Mouse (Mus musculus): ENCODE data around the gene Gm9945.

Gm9945 gene

GRCm38 (mm10) chr11:53463551-53464424 is 16.2 kb upstream of the Gm9945 start:
- peak in 1 of 2 experiments; percentile 51 for DNase-seq

DNA sequence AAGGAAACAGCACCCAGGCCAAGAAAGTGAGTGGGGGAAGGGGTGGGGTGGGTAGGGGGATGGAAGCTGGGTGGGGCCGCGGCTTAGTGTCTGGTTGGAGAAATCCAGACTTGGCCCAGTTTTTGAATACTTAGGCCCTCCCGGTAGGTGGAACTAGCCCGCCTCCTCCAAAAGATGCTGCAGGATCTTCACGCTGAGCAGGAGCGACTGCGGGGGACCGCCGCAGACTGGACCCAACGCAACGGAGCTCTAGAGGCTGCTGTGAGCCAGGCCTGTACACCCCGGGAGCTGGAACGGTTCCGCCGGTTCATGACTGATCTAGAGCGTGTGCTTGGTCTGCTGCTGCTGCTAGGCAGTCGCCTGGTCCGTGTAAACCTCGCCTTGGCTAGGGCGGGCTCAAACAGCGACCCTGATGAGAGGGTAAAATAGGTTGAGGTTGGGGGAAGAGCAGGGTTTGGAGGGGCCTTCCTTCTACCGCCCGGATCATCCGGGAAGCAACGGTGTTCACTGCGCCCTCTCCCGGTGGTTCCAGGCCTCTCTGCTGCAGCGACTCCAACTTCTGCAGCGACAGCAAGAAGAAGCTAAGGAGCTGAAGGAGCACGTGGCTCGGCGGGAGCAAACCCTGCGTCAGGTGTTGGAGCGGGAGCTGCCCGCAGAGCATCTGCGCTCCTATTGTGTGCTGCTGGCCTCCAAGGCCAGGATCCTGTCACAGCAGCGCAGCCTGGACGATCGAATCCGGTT is 13.6 kb upstream of the Gm9945 start:
- peak; percentile 84 to 85 for DNase-seq

GRCm38 (mm10) chr11:53469294-53469967 is 10.5 kb upstream of the Gm9945 start:
- no peak for DNase-seq

- DNase-seq = peak; percentile 89 to 96
These were observed 9.8 kb upstream of the Gm9945 start, which contains the start of gene Gm9837 for GRCm38 (mm10) chr11:53469968-53470695. Gene Gm9837 (minus strand): TSS chr11:53470479.

DNA sequence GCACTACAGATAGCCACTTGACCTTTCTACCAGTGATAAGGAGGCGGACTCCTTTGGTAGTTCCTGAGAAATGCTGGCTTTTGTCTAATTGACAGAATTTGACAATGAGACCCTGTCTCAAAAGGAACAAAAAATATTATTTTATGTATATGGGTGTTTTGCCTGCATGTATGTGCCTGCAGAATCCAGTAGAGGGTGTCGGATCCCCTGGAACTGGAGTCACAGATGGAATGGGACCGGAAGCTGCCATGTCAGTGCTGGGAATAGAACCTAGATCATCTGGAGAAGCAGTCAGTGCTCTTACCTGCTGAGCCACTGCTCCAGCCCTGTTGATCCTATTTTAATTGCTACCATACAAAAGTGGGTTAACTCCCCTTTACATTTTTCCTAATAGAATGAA is 7.3 kb upstream of the Gm9945 start:
- DNase-seq = no peak

DNA sequence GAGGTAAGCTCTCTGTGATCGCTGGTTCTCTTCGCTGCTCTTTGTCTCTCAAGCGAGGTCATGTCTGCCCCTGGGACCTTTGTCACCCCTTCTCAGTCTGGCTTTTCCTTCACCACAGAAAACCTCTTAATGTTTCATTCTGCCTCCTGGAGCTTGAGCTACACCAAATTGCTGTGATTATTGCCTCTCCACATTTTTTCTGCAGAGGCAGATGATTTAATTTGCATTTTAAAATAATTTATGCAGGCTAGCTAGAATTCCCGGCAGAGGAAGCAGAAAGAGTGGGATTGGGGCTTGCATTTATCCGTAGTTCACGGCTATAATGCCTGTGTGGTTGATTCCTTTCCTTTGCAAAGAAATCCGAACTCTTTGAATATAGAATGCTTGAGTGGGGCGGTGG is 4.3 kb upstream of the Gm9945 start:
- DNase-seq = no peak

DNA sequence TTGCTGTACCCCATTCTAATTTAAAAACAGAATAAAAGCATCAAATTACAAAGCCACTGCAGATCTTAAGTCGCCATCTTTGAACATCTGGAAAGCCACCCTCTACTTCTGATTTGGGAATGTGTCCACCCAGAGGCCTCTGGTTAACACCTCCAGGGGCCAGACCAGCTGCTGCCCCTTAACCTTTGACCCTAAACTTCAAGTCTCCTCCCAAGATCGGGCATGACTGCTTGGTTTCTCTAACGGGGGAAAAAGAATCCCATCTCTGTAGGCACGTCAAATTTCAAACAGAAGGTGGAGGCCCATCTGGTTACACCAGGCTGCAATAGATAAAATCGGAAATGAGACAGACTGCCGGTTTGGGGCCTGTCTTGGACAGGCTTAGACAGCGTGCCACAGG is 2.1 kb upstream of the Gm9945 start:
- DNase-seq = no peak

GRCm38 (mm10) chr11:53478383-53479170 is 1.4 kb upstream of the Gm9945 start:
- no peak for DNase-seq

DNA sequence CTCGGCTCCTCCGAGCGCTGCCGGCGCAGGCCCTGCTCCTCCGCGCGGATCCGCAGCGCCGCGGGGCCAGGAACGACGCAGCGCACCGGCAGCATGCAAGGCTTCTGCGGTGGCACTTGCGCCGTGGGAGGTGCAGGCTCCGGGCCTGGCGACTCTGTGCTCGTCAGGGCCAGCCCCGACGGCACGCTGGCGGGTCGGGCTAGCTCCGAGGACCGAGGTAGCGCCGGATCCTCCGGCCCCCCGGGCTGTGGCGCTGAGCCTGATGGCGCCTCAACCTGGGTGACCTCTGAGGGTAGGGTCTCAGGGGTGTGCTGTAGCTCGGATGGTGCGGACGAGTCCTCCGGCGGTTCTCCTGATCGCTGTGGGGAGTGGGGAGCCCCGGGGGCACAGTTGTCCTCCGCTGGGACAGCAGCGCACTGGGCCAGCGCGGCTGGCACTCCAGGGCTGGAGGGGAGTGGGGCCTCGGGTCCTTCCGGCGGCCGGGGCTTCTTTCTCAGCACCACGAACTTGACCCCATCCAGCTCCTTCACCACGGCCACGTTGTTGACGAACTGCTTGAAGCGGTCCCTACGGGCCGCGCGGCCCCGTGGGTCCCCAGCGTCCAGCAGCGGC is 689 bp upstream of the Gm9945 start:
- peak in 1 of 2 experiments; percentile 47 for DNase-seq

GRCm38 (mm10) chr11:53481088-53481730 is 1.2 kb downstream of the Gm9945 start:
- DNase-seq = no peak

GRCm38 (mm10) chr11:53483159-53483891 is 3.4 kb downstream of the Gm9945 start:
- no peak for DNase-seq

- DNase-seq = no peak
These were observed 5.8 kb downstream of the Gm9945 start for GRCm38 (mm10) chr11:53485719-53486118.

DNA sequence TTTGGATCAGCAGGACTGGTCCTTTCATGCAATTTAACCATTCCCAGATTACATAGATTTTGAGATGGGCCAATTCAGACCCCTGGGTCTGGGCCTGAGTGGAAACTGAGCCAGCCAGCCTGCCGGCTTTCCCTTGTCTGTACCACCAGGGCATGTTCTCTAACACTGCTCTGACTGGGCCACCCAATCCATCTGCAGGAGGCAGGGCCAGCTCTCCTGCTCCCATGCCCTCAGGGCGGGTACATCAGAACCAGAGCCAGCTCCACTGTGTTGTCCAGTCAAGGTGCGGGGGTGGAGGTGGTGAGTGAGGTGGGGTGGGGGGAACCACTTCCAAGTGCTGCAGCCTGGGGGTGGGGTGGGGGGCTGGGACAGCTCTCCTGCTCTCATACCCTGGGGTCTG is 6.4 kb downstream of the Gm9945 start:
- DNase-seq = no peak

GRCm38 (mm10) chr11:53486822-53487594 is 7.0 kb downstream of the Gm9945 start:
- peak; percentile 56 to 79 for DNase-seq

- no peak for DNase-seq
These were observed 9.0 kb downstream of the Gm9945 start for GRCm38 (mm10) chr11:53489007-53489406.

GRCm38 (mm10) chr11:53489421-53489820 is 9.5 kb downstream of the Gm9945 start:
- no peak for DNase-seq

- no peak for DNase-seq
These were observed 12.0 kb downstream of the Gm9945 start for GRCm38 (mm10) chr11:53491954-53492401.

DNA sequence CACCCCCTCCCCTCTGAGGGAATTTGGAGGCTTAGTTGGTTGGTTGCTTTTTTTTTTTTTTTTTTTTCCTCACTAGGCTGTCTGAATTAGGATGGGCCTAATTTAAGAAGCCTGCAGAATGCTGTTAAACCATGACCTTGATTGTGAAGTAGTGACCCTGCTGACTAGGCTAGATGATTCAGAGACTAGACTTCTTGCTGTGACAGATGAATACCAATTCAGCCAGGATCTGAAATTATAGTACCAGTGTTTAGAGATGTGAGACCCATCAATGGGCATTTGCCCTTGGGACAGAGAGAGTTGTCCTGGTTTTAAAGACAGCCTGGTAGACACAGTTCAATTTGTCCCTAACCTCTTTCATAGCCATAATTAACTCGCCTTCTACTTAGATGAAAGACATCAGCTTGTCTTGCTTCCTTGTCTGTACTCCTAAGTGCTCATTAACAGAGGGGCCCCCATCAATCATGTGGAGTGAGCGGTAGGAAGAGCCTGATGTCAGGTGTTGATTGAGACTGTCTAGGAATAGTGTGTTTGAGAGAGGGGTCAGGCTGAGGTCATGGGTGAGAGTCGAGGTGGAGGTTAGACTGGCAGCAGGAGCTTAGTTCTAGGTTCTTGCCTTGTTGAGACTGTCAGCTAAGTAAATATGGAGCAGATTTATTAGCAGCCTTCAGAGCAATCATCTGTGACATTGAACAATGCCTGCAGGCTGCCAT is 13.4 kb downstream of the Gm9945 start:
- DNase-seq = no peak

All from kidney, postnatal 25 days (tissue).